21 mouse cellular contexts compared by ENCODE assay signal in genomic region chr4:63258096-63258495, GRCm38 (mm10). TPM values are rescaled to one million over a fixed set of nuclear protein-coding genes. Genes with fewer than 3 reads are reported as not detected.
DNase-seq lines count a peak whose midpoint lies in the region; ATAC-seq and TF ChIP-seq lines count a peak whose summit lies in the region.
"Had no signal": no experiment of that assay in that cellular context is flagged by ENCODE, and none has a peak within 500 bp of the region (broad histone marks: within the 10 kb centered on the region; RNA-seq: fewer than 3 reads in every experiment).

No protein-coding gene starts in this region.

- ATAC-seq in limb, embryonic 15.5 days (ENCODE audit: insufficient number of reproducible peaks, low FRiP score, low TSS enrichment, low read depth): no peak
- ATAC-seq: activated CD4-positive, CD25-positive, alpha-beta regulatory T cell, adult 4 months; forebrain, embryonic 14.5 days had no signal

- no peaks in the 10 kb centered on the region for H3K27me3 ChIP-seq in limb, embryonic 15.5 days
- no peaks in the 10 kb centered on the region for H3K27me3 ChIP-seq in limb, embryonic 10.5 days (ENCODE audit: low read depth, poor library complexity, severe bottlenecking)
- H3K27me3 ChIP-seq: embryonic facial prominence, embryonic 12.5 days; embryonic facial prominence, embryonic 15.5 days; hindbrain, embryonic 12.5 days; hindbrain, embryonic 15.5 days had no signal

- no peak overlapping the region for H3K4me3 ChIP-seq in layer of hippocampus, adult 2 months
- no peak overlapping the region for H3K4me3 ChIP-seq in limb, embryonic 15.5 days
- no peak overlapping the region for H3K4me3 ChIP-seq in limb, embryonic 10.5 days
- H3K4me3 ChIP-seq: embryonic facial prominence, embryonic 12.5 days; embryonic facial prominence, embryonic 15.5 days; gastrocnemius, adult 2 months; hindbrain, embryonic 12.5 days; hindbrain, embryonic 15.5 days had no signal

- no peaks in the 10 kb centered on the region for H3K9me3 ChIP-seq in limb, embryonic 15.5 days
- H3K9me3 ChIP-seq in limb, embryonic 10.5 days (replicated peaks): no peaks in the 10 kb centered on the region
- H3K9me3 ChIP-seq: embryonic facial prominence, embryonic 12.5 days; embryonic facial prominence, embryonic 15.5 days; hindbrain, embryonic 12.5 days; hindbrain, embryonic 15.5 days had no signal

- no peak overlapping the region for H3K27ac ChIP-seq in layer of hippocampus, adult 2 months
- 0 out of 2 replicates have a peak overlapping the region, but pooled peaks have one; percentile 33 for H3K27ac ChIP-seq in limb, embryonic 15.5 days
- no peak overlapping the region for H3K27ac ChIP-seq in limb, embryonic 10.5 days
- H3K27ac ChIP-seq: embryonic facial prominence, embryonic 12.5 days; embryonic facial prominence, embryonic 15.5 days; gastrocnemius, adult 2 months; hindbrain, embryonic 12.5 days; hindbrain, embryonic 15.5 days had no signal

- peak; percentile 30 for DNase-seq in cerebellum, adult 9-11 months
- no peak for DNase-seq in cerebellum, postnatal 14 days
- no peak for DNase-seq in layer of hippocampus, adult 2 months (ENCODE audit: low spot score in 2 of 2)
- DNase-seq in layer of hippocampus, postnatal 25 days (ENCODE audit: extremely low spot score in 1 of 2, low spot score in 1 of 2): no peak
- no peak for DNase-seq in limb, embryonic 10.5 days (ENCODE audit: low spot score)
- DNase-seq: adrenal gland, adult 8-10 months; adrenal gland, postnatal 25 days; cerebellum, adult 8-10 months; gastrocnemius, postnatal 14 days; heart, adult 11 months had no signal

- H3K4me1 ChIP-seq in limb, embryonic 15.5 days: peaks cover 43% of the 10 kb centered on the region
- H3K4me1 ChIP-seq in limb, embryonic 10.5 days: peaks cover 13% of the 10 kb centered on the region
- H3K4me1 ChIP-seq: hindbrain, embryonic 15.5 days had no signal

- no peak overlapping the region for H3K4me2 ChIP-seq in limb, embryonic 15.5 days
- H3K4me2 ChIP-seq: embryonic facial prominence, embryonic 12.5 days; embryonic facial prominence, embryonic 15.5 days; heart, embryonic 11.5 days; hindbrain, embryonic 12.5 days; hindbrain, embryonic 15.5 days had no signal

- H3K36me3 ChIP-seq in limb, embryonic 15.5 days: peaks cover 66% of the 10 kb centered on the region
- peaks cover 50% of the 10 kb centered on the region for H3K36me3 ChIP-seq in limb, embryonic 10.5 days
- H3K36me3 ChIP-seq: hindbrain, embryonic 12.5 days; hindbrain, embryonic 15.5 days had no signal

- no peak overlapping the region for H3K9ac ChIP-seq in limb, embryonic 15.5 days
- H3K9ac ChIP-seq: embryonic facial prominence, embryonic 12.5 days; embryonic facial prominence, embryonic 15.5 days; forebrain, postnatal 0 days; hindbrain, embryonic 12.5 days; hindbrain, embryonic 15.5 days had no signal

- 87% methylated on average over 14 of the region's 14 CpGs for WGBS in limb, embryonic 15.5 days
- WGBS in limb, embryonic 10.5 days: 92% methylated on average over 14 of the region's 14 CpGs

- peak; percentile 41 for TF ChIP-seq CTCF in layer of hippocampus, adult 2 months (conservative IDR thresholded peaks at IDR 0.05)

RNA-seq across cellular contexts. Expression of gene Col27a1, which starts 44.3 kb away (rescaled TPM):
- 1 to 10 TPM; 4.1 to 5.1 TPM for total RNA-seq in layer of hippocampus, adult 2 months (2021)
- 1 to 10 TPM; 3.0 to 4.7 TPM for total RNA-seq in layer of hippocampus, postnatal 25 days (2021)
- 25.5 and 32.6 TPM in 2 replicates for polyA plus RNA-seq in limb, embryonic 15.5 days (2015; fragmentation: Nextera tagmentation; extraction: Ambion mirVana)
- polyA plus RNA-seq in limb, embryonic 10.5 days (2016; fragmentation: Nextera tagmentation; extraction: Ambion mirVana): 7.4 and 9.4 TPM in 2 replicates
- total RNA-seq: hematopoietic stem cell, adult 5-6 weeks had no signal
